Mouse (Mus musculus) stomach, postnatal 0 days (tissue): ENCODE measurements around the gene Ccnc.

Source experiments
- CTCF ChIP-seq: IDR thresholded peaks from 2 replicates; pipeline ENCODE4 v1.5.1; 2016; ENCODE audit warnings: antibody characterized with exemption, low read depth, mild to moderate bottlenecking, moderate library complexity
- EP300 ChIP-seq: optimal IDR thresholded peaks from 2 replicates; pipeline ENCODE3; 2016; ENCODE audit warnings: antibody characterized with exemption

GRCm38 (mm10) chr4:21788903-21789302 is 61.4 kb downstream of the Ccnc start:
- no peak for TF ChIP-seq EP300
- no peak for TF ChIP-seq CTCF
